ENCODE assay signal across 18 mouse cellular contexts in the genomic region with DNA sequence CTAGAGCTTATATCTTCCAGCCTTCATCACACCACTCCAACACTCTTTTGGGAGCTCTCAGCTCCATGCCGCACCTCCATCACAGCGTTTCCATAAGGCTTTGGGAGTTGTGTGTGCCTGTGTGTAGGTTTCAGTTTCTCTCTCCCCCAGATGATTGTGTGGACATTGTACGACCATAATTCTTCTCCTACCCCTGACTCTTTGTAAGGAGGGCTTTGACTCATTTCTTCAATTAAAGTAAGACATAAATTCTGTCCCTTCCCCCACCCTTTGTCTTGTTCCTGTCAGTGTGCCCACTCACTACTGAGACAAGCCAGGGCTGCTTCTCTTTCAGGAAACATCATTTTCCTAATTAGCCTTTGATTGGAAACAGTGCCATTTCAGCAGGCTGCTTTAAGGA. TPM values are rescaled to one million over a fixed set of nuclear protein-coding genes. Genes with fewer than 3 reads are reported as not detected.
"Had no signal": no experiment of that assay in that cellular context is flagged by ENCODE, and none has a peak within 500 bp of the region (broad histone marks: within the 10 kb centered on the region; RNA-seq: fewer than 3 reads in every experiment).

No protein-coding gene starts in this region.

- H3K4me1 ChIP-seq: limb, embryonic 12.5 days; liver, embryonic 13.5 days; lung, embryonic 15.5 days; megakaryocyte, embryonic 14.5 days; neural tube, embryonic 13.5 days had no signal

- DNase-seq: kidney, adult 18-20 months; liver; liver, embryonic 13.5 days; liver, postnatal 0 days; lung, postnatal 14 days; retina, postnatal 1 day; right cerebral cortex, postnatal 4 days; spleen, adult 18-20 months; thymus, adult 18-20 months; thymus, postnatal 14 days had no signal

- H3K27me3 ChIP-seq: liver, embryonic 13.5 days had no signal

- H3K36me3 ChIP-seq: limb, embryonic 12.5 days; liver, embryonic 13.5 days; lung, embryonic 15.5 days; neural tube, embryonic 13.5 days had no signal

- H3K9me3 ChIP-seq: limb, embryonic 12.5 days; liver, embryonic 13.5 days; lung, embryonic 15.5 days; megakaryocyte, embryonic 14.5 days; neural tube, embryonic 13.5 days had no signal

- ATAC-seq: liver, postnatal 0 days; midbrain, embryonic 16.5 days had no signal

- H3K4me3 ChIP-seq: left cerebral cortex, adult 2 months; limb, embryonic 12.5 days; liver, embryonic 13.5 days; lung, embryonic 15.5 days; megakaryocyte, embryonic 14.5 days; neural tube, embryonic 13.5 days had no signal

- H3K27ac ChIP-seq: left cerebral cortex, adult 2 months; limb, embryonic 12.5 days; liver, embryonic 13.5 days; lung, embryonic 15.5 days; macrophage; neural tube, embryonic 13.5 days had no signal

- H3K4me2 ChIP-seq: limb, embryonic 12.5 days; liver, embryonic 13.5 days; lung, embryonic 15.5 days; midbrain, embryonic 11.5 days; neural tube, embryonic 13.5 days had no signal

- H3K9ac ChIP-seq: limb, embryonic 12.5 days; liver, embryonic 13.5 days; liver, postnatal 0 days; lung, embryonic 15.5 days; neural tube, embryonic 13.5 days had no signal

RNA-seq across cellular contexts. Expression of a gene that starts 24.1 kb away (rescaled TPM):
- polyA plus RNA-seq: macrophage had no signal
